Mouse (Mus musculus): ENCODE data around the gene Npnt.

Gene Npnt

GRCm38 (mm10) chr3:132851841-132852728 is 98.0 kb downstream of the Npnt start:
- no peak for DNase-seq

GRCm38 (mm10) chr3:132851417-132851816 is 98.7 kb downstream of the Npnt start:
- DNase-seq: no peak

- no peak for DNase-seq
These were observed 99.7 kb downstream of the Npnt start for GRCm38 (mm10) chr3:132850431-132850830.

- no peak for DNase-seq
These were observed 100.4 kb downstream of the Npnt start for GRCm38 (mm10) chr3:132849669-132850068.

GRCm38 (mm10) chr3:132842676-132843075 is 107.4 kb downstream of the Npnt start:
- DNase-seq: no peak

GRCm38 (mm10) chr3:132839516-132839915 is 110.6 kb downstream of the Npnt start:
- peak; percentile 41 for DNase-seq

- no peak for DNase-seq
These were observed 111.3 kb downstream of the Npnt start for GRCm38 (mm10) chr3:132838656-132839417.

- DNase-seq: no peak
These were observed 113.0 kb downstream of the Npnt start for GRCm38 (mm10) chr3:132837134-132837533.

GRCm38 (mm10) chr3:132835118-132835794 is 114.8 kb downstream of the Npnt start:
- peak; percentile 28 for DNase-seq
